Mouse (Mus musculus): ENCODE data around the gene Col25a1. TPM values are rescaled to one million over a fixed set of nuclear protein-coding genes. Genes with fewer than 3 reads are reported as not detected.

The Col25a1 gene
- polyA plus RNA-seq, 1 experiment = 0.01 TPM

DNA sequence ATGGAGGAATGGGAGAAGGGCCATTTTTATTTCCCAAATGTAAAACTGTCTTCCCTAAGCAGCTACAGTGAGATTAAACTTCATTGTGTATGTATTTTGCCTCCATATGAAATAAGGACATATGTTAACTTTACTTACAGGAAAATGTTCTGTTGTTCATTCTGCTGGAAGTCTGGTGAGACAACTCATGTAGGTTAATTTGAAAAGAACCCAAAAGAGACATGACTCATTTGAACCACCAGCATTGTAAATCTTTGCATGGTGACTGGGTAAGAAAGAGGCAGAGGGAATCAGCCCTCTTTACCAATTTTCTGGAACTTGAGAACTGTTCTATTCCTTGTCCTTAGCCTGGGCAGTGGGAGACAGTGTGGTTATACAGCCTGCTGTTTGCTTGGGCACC is 5.9 kb downstream of the Col25a1 start:
- no peak for TF ChIP-seq POLR2A (IDR thresholded peaks at IDR 0.05; ENCODE audit: low read depth, low read length)
- no peak for TF ChIP-seq CTCF (IDR thresholded peaks at IDR 0.05; ENCODE audit: extremely low read depth, insufficient read depth, insufficient read length, insufficient replicate concordance)
- no peak for DNase-seq (ENCODE audit: low read depth in 1 of 2, low spot score in 2 of 2)
- H3K27ac ChIP-seq (ENCODE audit: insufficient read depth, low read length) = no peak overlapping the region
- H3K27me3 ChIP-seq (ENCODE audit: control insufficient read depth, insufficient read depth, low read length) = no peaks in the 10 kb centered on the region
- H3K4me1 ChIP-seq (ENCODE audit: control insufficient read depth, insufficient read depth, insufficient read length) = no peaks in the 10 kb centered on the region
- H3K4me3 ChIP-seq (ENCODE audit: extremely low read depth, insufficient read depth, insufficient read length) = no peak overlapping the region
- H3K36me3 ChIP-seq (ENCODE audit: control insufficient read depth, insufficient read depth, low read length) = no peaks in the 10 kb centered on the region

DNA sequence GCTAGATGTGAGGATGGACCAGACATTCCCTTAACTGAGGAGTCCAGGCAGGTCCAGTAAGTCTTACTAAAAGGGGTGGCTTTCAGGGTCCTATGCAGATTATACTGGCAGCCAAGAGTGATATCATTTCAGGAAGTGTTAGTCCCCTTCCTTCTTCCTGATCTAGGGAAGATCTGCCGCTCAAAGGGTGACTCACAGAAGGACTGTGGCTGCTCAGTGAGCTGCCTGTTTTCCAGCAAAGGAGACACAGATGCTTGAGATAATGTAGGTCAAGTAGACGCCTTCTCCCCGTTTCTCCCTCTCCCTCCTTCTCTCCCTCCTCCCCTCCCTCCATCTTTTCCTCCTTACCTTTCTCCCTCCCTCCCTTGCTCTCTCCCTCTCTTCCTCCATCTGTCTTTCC is 6.3 kb downstream of the Col25a1 start:
- DNase-seq (ENCODE audit: low read depth in 1 of 2, low spot score in 2 of 2) = no peak
- no peak overlapping the region for H3K27ac ChIP-seq (ENCODE audit: insufficient read depth, low read length)
- 14% methylated on average over 3 of the region's 3 CpGs for WGBS
- H3K36me3 ChIP-seq (ENCODE audit: control insufficient read depth, insufficient read depth, low read length) = no peaks in the 10 kb centered on the region
- no peak for TF ChIP-seq CTCF (IDR thresholded peaks at IDR 0.05; ENCODE audit: extremely low read depth, insufficient read depth, insufficient read length, insufficient replicate concordance)
- no peak for TF ChIP-seq POLR2A (IDR thresholded peaks at IDR 0.05; ENCODE audit: low read depth, low read length)
- no peaks in the 10 kb centered on the region for H3K4me1 ChIP-seq (ENCODE audit: control insufficient read depth, insufficient read depth, insufficient read length)
- H3K27me3 ChIP-seq (ENCODE audit: control insufficient read depth, insufficient read depth, low read length) = no peaks in the 10 kb centered on the region
- H3K4me3 ChIP-seq (ENCODE audit: extremely low read depth, insufficient read depth, insufficient read length) = no peak overlapping the region

DNA sequence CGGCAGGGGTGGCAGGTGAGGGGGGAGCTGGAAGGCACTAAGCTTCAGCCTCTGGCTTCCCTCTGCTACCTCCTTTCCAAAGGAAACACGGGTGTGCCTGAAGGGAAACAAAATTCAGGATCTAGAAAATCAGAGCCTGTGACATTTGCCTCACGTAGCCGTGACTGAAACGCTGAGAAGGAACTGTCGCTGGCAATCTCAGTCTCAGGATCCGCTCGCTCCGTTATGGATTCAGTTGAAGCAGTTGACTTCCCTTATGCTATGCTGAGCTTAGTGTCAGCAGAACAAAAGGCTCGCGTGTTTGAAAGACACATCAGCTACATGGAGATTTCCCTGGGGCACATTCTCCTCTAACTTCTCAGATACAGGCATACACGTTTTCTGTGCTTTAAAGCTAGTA is 14.6 kb downstream of the Col25a1 start:
- TF ChIP-seq POLR2A (IDR thresholded peaks at IDR 0.05; ENCODE audit: low read depth, low read length) (no peak), CTCF (IDR thresholded peaks at IDR 0.05; ENCODE audit: extremely low read depth, insufficient read depth, insufficient read length, insufficient replicate concordance) (no peak)
- H3K36me3 ChIP-seq (ENCODE audit: control insufficient read depth, insufficient read depth, low read length) = no peaks in the 10 kb centered on the region
- H3K4me3 ChIP-seq (ENCODE audit: extremely low read depth, insufficient read depth, insufficient read length) = no peak overlapping the region
- H3K27ac ChIP-seq (ENCODE audit: insufficient read depth, low read length) = no peak overlapping the region
- WGBS = 78% methylated on average over 12 of the region's 12 CpGs
- no peaks in the 10 kb centered on the region for H3K27me3 ChIP-seq (ENCODE audit: control insufficient read depth, insufficient read depth, low read length)
- DNase-seq (ENCODE audit: low read depth in 1 of 2, low spot score in 2 of 2) = no peak
- no peaks in the 10 kb centered on the region for H3K4me1 ChIP-seq (ENCODE audit: control insufficient read depth, insufficient read depth, insufficient read length)

DNA sequence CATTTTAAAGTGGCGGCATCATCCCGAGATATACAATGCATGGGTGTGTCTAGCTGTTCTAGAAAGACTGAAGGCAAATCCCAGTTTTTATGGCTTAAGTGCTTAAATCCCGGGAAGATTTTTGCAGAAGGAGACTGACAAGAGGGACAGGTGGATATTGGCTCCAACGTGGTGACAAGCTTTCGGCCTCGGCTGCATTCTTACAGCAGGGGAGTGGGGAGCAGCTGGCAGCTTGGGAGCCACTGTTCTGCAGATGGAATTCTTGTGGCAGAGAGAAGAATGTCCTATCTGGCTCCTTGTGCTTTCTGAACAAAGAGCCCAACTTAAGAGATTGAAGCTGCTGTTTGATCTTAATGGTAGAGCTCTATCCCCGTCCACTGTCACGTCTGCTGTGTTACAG is 16.5 kb downstream of the Col25a1 start:
- no peak overlapping the region for H3K4me3 ChIP-seq (ENCODE audit: extremely low read depth, insufficient read depth, insufficient read length)
- H3K4me1 ChIP-seq (ENCODE audit: control insufficient read depth, insufficient read depth, insufficient read length) = no peaks in the 10 kb centered on the region
- no peak overlapping the region for H3K27ac ChIP-seq (ENCODE audit: insufficient read depth, low read length)
- H3K36me3 ChIP-seq (ENCODE audit: control insufficient read depth, insufficient read depth, low read length) = no peaks in the 10 kb centered on the region
- DNase-seq (ENCODE audit: low read depth in 1 of 2, low spot score in 2 of 2) = no peak
- no peak for TF ChIP-seq POLR2A (IDR thresholded peaks at IDR 0.05; ENCODE audit: low read depth, low read length)
- no peak for TF ChIP-seq CTCF (IDR thresholded peaks at IDR 0.05; ENCODE audit: extremely low read depth, insufficient read depth, insufficient read length, insufficient replicate concordance)
- 87% methylated on average over 8 of the region's 8 CpGs for WGBS
- no peaks in the 10 kb centered on the region for H3K27me3 ChIP-seq (ENCODE audit: control insufficient read depth, insufficient read depth, low read length)

DNA sequence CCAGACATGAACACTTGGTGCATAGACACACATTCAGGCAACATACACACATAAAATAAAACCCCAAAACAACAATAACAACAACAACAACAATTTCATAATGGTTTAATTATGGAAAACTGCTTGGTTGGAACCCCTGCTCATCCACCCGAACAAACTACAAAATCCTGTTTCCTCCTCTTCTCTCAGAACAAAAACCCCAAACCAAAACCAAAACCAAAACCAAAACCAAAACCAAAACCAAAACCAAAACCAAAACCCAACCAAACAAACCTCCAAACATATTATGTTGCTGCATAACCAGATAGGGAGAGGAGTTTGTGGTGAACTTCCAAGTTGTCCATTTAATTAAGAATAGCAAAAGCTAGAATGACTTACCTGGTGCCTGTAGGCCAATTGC is 17.9 kb downstream of the Col25a1 start:
- 35% methylated on average over 1 of the region's 1 CpGs for WGBS
- no peak for TF ChIP-seq CTCF (IDR thresholded peaks at IDR 0.05; ENCODE audit: extremely low read depth, insufficient read depth, insufficient read length, insufficient replicate concordance)
- TF ChIP-seq POLR2A (IDR thresholded peaks at IDR 0.05; ENCODE audit: low read depth, low read length) = no peak
- H3K36me3 ChIP-seq (ENCODE audit: control insufficient read depth, insufficient read depth, low read length) = no peaks in the 10 kb centered on the region

DNA sequence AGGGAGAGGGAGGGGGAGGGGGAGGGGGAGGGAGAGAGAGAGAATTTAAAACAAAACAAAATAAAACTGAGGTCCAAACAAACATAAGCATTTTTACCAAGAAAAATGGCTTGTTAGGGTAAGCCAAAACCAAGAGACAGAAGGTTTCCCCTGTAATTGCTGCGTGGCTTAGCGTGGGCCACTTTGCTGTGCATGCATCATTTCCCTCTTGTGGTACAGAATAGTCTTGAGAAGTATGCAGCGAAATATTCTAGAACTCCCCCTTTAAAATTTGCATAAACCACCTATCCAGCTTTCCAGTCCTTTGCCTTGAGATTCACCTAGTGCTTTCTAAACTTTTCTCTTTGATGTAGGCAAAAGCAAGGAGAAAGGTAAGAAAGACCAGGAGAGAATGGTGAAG is 21.8 kb downstream of the Col25a1 start:
- DNase-seq (ENCODE audit: low read depth in 1 of 2, low spot score in 2 of 2) = no peak
- Histone ChIP-seq H3K4me1 (ENCODE audit: control insufficient read depth, insufficient read depth, insufficient read length) (no peaks in the 10 kb centered on the region), H3K36me3 (ENCODE audit: control insufficient read depth, insufficient read depth, low read length) (no peaks in the 10 kb centered on the region), H3K27me3 (ENCODE audit: control insufficient read depth, insufficient read depth, low read length) (no peaks in the 10 kb centered on the region), H3K4me3 (ENCODE audit: extremely low read depth, insufficient read depth, insufficient read length) (no peak overlapping the region), H3K27ac (ENCODE audit: insufficient read depth, low read length) (no peak overlapping the region)
- TF ChIP-seq CTCF (IDR thresholded peaks at IDR 0.05; ENCODE audit: extremely low read depth, insufficient read depth, insufficient read length, insufficient replicate concordance) = no peak
- no peak for TF ChIP-seq POLR2A (IDR thresholded peaks at IDR 0.05; ENCODE audit: low read depth, low read length)
- 80% methylated on average over 3 of the region's 3 CpGs for WGBS

More for the DNA sequence above, 17.9 kb downstream of the Col25a1 start:
- Histone ChIP-seq H3K4me3 (ENCODE audit: extremely low read depth, insufficient read depth, insufficient read length) (no peak overlapping the region), H3K4me1 (ENCODE audit: control insufficient read depth, insufficient read depth, insufficient read length) (no peaks in the 10 kb centered on the region), H3K27me3 (ENCODE audit: control insufficient read depth, insufficient read depth, low read length) (no peaks in the 10 kb centered on the region), H3K27ac (ENCODE audit: insufficient read depth, low read length) (no peak overlapping the region)
- no peak for DNase-seq (ENCODE audit: low read depth in 1 of 2, low spot score in 2 of 2)

DNA sequence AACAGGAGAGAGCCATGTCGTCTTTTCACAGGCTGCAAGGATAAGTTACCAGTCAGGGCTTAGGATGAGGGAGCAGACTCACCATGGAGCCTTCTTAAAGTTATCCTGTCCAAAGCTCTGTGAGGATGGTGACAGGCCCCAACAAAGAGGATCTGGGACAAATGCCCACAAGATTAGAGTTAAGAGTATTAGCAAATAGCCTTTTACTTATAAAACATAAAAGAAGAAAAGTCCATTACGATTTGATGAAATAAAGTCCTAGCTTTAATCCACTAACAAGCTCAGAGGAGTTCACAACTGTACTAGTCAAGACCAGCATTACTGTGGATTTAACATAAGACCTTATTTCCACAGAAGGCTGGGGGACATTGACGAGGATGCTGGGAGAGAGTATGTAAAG is 26.2 kb downstream of the Col25a1 start:
- 89% methylated on average over 3 of the region's 3 CpGs for WGBS
- DNase-seq (ENCODE audit: low read depth in 1 of 2, low spot score in 2 of 2) = no peak

More for the DNA sequence above, 26.2 kb downstream of the Col25a1 start:
- H3K27ac ChIP-seq (ENCODE audit: insufficient read depth, low read length) = no peak overlapping the region
- no peaks in the 10 kb centered on the region for H3K4me1 ChIP-seq (ENCODE audit: control insufficient read depth, insufficient read depth, insufficient read length)
- H3K27me3 ChIP-seq (ENCODE audit: control insufficient read depth, insufficient read depth, low read length) = no peaks in the 10 kb centered on the region
- H3K4me3 ChIP-seq (ENCODE audit: extremely low read depth, insufficient read depth, insufficient read length) = no peak overlapping the region
- H3K36me3 ChIP-seq (ENCODE audit: control insufficient read depth, insufficient read depth, low read length) = no peaks in the 10 kb centered on the region
- TF ChIP-seq CTCF (IDR thresholded peaks at IDR 0.05; ENCODE audit: extremely low read depth, insufficient read depth, insufficient read length, insufficient replicate concordance) = no peak
- no peak for TF ChIP-seq POLR2A (IDR thresholded peaks at IDR 0.05; ENCODE audit: low read depth, low read length)

All from spleen, adult 2 months (tissue).